Mouse (Mus musculus) spleen, adult 2 months (tissue): ENCODE data around the gene Thsd4.

Source experiments
- CTCF ChIP-seq: fragments of 200-500 bp; IDR thresholded peaks from 2 replicates; pipeline ENCODE4 v1.5.1; 2011; ENCODE audit warnings: mild to moderate bottlenecking, inconsistent platforms; ENCODE audit not compliant: insufficient read depth, insufficient read length, insufficient replicate concordance; ENCODE audit errors: extremely low read depth
- POLR2A ChIP-seq: fragments of 200-500 bp; IDR thresholded peaks from 2 replicates; pipeline ENCODE4 v1.6.1; 2011; ENCODE audit warnings: low read depth, low read length, inconsistent platforms

DNA sequence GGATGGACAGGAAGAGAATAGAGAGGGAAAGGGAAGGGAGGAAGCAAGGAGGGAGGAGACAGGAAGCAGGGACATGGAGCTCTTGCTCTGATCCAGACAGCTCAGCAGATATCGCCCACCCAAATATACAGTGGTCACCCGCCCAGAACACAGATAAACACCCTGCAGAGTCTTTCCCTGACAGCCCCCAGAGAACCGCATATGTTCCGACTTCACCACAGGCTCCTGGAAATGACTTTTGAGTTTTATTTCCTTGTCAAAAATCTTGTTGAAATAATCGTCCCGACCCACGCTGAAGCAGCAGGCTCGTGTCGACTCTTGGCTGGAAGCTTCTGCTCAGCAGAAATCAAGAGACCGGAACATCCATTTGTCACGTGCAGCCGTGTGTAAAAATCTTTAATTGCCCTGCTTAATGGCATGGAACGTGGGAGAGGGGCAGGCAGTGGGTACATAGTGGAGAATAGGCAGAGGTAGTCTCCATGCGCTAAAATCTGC, 63.3 kb downstream of the Thsd4 start:
- TF ChIP-seq CTCF (no peak), POLR2A (no peak)
